Mouse (Mus musculus) kidney, adult 18-20 months (tissue): ENCODE data around the gene Slc39a13.

Experiments used
- DNase-seq: peaks from one replicate; pipeline ENCODE4 v3.0.0; 2021

Gene Slc39a13

DNA sequence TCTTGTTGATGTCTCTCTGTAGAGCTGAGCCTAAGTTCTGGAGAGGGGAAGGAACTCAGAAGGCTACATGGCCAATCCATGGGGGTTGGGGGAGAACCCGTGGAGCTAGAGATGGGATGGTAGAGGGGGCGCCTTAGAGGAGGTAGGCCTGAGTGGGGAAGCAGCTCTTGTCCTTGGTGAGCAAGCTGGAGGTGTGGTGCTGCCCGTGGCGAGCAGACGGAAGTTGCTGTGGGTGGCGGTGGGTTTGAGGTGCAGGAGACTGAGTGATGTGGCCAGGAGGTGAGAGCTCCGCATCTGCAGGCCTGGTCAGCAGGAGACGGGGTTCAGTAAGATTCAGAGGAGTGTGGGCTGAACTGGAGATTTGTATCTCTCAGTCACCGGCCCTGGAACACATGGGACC is 17.2 kb upstream of the Slc39a13 start:
- DNase-seq: no peak

DNA sequence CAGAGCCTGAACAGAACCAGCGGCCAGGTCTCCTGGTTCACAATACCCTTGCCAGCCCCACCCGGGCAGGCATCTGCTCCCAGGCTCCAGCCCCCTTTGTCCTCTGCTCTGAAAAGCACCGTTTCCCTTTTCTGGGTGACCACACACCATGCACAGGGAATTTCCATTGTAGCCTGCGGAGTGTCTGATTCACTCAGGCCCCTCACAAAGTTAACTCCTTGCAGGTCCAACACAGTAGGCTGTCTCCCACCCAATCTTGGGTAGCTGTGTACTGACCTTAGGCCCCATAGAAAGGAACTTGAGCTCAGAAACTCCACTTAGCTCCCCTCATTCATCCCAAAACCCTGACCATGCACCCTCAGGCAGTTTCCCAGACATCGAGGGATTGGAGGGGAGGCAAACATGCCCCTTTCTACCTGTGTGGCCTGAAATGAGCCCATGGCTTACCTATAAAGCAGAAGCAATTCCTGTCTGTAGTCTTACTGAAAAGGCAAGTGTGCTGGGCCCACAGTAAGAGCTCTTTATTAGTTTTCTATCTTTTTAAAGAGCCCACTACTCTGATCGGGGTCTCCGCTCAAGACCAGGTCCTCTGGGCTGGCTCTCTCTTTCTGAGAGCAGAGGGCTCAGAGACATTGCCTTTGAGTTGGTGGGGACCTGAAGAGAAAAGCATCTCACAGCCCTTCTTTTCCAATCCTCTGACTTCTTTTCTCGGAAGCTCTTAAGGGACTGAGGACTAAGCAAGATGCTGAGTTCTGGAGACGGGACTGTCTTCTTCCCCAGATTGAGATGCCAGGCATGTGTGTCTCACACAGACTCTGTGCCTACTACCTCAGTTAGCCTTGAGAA is 16.4 kb upstream of the Slc39a13 start:
- DNase-seq: no peak

DNA sequence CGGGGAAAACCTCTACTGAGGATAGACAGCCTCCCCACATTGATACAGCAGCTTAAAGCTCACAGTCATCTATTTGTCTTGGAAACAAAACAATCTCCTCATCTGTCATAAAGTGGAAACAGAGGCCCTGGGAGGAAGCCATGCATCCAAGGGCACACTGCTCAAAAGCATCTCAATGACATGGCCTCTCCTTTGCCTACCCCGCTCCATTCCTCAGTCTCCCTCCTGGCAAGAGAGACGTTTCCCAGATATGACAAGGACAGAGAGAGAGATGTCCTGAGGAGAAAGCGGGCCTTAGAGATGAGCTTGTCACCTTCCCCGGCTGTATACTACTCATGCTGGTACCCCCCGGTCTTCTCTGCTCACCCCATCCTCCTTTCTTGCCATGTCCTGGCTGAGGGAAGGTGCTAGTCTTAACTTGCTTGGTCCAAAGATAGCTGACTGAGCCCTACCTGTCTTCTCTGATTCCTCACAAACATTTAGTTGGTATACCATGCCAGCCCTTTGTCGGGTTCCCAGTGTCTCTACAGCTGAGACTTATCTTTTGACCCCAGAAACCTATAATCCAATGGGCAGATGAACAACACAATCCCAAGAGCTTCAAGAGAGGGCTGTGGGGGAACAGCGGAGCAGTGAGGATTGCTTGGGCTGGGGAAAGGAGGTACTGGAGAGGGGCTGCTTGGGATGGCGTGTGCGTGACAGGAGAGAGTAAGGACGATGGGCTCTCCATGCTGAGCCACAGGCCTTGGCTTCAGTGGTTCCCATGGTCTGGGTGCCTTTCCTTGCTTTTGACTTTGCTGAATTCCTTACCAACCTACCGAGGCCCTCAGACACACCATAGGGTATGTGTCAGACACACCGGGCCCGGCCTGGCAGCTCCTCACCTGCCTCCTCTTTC is 15.5 kb upstream of the Slc39a13 start:
- DNase-seq: no peak

DNA sequence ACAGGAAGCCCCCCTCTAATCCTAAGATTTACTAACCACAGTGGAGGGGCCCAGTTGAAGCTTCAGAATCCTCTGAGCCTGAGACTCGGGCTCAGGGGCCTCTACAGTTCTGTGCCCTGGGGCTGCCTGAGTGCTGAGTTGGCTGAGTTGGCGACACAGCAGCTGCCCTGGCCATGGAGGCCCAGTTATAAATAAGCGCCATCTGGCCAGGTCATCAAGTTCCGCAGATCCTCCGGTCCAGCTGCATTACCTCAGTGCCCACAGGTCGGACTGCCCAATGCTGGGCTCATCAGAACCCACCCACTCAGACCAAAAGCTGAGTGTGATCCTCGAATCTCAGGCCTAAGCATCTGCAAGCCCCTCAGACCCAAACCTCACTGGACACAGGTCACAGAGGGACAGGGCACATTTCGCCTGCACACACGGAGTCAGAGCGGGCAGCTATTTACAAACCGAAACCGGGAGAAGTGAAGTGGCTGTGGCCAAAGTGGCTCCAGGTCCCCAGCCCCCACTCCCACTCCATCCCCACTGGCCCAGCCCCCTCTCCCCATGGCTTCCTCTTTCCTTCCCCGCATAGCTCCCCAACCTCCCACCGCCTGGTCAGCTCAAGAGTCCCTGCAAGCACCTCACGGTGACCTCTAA is 14.1 kb upstream of the Slc39a13 start:
- DNase-seq: no peak

DNA sequence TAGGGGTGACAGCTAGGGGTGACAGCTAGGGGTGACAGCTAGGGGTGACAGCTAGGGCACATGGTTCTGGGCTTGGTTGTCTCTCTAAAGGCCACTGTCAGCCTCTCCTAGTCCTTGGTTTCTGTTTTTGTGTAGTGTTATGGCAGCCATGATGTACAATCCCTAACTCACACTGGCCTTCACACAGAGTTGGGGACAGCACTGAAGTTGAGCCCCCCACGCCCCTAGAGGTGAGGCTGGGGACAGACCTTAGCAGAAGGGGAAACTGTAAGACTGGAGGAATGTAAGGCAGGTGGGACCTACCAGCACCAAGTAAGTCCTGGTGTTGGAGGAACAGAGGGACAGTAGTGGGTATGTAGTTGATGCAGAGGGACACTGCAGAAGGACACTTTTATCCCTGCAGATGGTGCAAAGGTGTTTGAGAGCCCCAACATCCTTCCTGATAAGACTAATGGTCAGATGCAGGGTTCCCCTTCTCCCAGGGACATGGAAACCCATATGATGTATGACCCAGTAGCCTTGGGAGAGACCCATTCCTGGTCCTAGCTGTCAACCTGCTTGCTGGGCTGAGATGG is 13.2 kb upstream of the Slc39a13 start:
- DNase-seq: no peak

DNA sequence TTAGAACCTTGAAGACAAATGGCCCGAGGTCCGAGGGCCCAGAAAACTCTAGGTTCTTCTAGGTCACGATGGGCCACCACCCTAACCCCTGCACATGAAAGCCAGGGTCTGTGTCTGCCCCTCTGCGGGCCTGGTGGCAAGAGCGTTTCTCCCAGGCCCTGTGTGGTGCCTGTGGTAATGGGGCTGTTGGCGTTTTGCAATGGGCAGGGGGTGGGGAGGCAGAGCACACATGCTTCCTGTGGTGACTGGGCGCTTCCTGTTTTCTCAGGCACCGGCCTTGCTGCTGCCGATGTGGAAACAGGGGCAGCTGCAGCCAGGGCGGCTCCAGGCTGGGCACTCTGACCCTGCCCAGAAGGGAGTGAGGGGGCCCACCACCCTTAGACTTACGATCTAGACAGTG is 12.6 kb upstream of the Slc39a13 start:
- DNase-seq: no peak

DNA sequence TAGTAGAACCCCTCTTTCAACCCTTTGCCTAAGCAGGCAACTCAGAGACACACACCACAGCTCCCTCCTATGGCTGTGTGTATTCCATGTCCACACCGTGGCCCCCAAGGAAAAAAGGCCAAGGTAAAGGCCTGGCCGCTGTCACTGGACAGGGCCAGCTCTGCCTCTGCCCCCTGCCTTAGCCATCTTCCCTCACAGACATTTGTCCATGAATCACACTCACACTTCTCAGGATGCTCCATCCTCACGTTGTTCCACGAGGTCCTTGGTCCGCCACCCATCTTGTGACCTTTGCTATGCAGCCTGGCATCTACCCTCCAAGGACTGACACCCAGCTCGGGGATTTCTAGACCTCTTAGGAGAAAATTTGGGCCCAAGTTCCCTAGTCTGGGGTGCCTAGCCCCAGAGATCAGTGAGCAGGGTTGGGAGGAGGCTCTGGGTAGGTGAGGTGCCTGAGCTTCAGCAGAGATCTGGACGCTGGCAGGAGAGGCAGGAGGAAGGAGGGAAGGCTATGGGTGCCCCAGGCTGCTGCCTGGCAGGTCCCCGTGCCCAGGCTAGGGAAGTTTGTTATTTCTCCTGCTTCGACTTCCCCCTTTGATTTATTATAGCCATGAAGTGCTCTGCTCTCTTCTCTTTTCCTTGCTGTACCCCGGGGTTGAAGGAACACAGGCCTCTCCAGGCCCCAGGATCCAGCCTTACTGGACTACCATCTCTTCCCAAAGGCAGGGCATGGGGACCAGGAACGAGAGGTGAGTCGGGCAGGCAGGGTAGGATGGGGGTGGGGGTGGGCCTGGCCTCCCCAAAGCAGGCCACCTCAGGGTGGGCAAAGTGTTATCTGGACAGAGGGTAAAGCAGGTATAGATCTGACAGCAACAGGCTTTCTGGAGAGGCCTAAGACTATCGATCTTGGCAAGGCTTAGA is 11.8 kb upstream of the Slc39a13 start, which contains the start of gene Spi1:
TSS of gene Spi1 (plus strand) at position 616 of the 921 bp plus-strand sequence.
- no peak for DNase-seq

DNA sequence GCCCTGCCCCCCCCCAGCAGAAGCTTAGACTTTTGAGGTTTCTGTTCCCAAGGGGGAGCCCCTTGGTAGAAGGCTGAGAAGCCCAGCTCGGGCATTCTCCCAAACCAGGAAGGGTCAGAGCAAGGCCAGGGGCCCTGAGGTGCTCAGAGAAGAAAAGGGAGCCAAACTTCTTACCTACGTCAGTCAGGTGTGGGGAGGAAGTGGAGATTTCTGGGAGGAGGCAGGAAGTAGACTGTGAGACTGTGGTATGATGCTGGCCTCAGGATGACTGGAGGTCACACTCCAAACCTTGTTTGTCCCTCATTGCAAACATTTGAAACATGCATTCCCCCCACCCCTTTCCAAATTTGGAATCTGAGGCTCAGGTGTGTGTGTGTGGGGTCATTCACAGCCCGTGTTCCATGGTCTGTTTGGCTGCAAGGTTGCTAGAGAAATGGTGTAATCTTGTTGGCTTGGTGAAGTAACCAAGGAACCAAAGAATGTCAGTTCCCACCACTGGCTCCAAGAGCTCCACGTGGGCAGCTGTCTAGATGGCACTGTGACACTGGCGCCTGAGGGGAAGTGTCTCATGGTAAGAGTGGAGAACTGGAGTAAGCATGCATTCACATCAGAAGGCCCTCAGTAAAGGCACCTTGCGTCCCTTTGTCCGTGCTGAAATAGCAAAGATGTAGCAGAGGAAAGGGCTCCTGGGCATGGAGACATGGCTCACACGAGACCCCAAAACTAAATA is 10.7 kb upstream of the Slc39a13 start:
- DNase-seq: no peak

DNA sequence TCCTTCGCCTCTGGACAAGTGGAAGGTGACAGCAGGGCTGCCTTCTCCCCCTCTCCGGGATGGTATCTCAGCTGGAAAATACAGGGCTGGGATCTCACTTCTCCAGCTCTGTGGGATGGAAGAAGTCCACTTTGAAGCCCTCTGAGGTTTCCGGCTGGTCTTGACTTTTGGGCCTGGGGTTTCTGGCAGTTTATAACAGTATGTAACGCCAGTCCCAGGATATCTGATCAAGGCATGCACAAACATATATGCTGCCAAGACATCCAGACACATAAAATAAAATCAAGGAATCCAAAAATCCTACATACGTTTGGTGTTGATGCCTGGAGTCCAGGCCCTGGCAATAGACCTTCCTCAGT is 8.8 kb upstream of the Slc39a13 start:
- DNase-seq: no peak

DNA sequence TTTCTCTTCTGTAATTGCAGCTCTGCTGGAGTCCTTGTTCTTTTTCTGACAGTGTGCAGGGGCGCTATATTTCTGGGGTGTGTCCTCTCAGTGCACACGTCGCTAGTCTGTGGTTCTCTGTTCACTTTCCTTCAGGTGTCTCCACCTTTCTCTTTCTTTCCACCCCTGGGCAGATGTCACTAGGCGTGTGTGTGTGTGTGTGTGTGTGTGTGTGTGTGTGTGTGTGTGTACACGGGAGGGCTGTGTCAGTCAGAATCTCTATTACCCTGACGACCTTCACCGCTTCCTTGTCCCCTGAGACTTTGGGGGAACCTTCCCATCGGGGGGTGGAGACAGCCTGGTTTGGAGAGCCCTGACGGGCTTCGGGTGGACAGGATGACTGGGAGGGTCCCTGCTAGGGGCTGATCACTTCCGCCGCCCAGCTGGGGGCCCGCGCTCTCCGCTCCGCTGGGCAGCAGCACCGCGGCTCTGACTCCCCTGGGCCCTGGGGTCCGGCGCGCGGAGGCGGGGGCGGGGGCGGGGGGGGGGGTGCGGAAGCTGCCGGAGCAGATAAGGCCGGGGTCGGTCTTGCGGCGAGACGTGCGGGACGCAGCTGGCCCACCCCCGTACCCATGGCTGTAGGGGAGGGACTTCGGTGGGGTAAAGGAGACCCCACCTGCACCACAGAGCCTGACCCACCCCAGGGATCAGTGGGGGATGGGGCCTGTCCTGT is 8.3 kb upstream of the Slc39a13 start:
- no peak for DNase-seq

DNA sequence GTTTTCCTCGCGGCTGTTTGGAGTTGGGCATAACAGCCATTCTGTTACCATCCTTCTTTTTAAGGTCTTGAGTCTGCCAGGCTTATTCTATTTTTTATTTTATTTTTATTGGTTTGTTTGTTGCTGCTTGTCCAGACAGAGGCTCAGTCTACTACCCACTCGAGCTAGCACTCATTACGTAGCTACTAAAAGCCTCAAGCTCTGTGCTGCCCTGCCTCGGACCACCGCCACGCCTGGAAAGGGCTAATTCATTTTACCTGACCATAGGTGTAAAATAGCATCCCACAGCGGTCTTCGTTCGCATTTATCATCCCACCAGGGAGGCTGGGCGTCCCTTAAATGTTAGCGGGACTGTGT is 7.7 kb upstream of the Slc39a13 start:
- no peak for DNase-seq

DNA sequence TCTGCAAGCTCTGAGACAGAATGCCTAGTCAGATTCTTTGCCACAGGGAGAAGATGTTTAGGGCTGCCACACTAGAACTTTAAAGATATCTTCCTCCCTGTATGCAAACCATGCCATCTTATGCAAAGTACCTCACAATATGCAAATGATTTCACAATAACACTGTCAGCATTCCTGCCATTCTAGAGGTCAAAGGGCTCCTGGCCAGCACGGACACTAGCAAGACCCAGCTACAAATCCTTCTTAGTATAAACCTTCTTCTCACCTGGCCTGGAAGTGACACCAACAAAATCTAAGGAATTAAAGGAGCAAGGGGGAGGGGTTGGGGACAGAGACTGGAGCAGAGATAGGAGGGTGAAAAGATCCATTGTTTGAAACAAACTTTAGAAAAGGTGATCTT is 1.9 kb upstream of the Slc39a13 start:
- DNase-seq: no peak

DNA sequence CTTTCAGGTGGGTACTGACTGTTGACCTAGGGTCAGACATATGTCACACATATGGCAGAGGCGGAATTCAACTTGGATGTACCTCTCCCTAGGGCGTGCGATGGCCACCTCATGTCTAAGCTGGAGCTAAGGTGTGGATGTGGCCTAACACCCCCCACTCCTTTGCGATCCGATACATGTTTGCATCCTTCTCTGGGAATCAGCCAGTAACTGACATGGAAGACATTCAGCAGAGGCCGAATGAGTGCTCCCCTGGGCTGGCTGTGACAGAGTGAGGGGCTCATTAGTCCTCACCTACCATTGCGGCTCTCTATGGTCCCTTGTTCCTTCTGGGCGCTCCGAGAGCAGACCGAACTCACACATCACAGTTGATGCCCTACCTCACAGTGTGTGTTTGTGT is 842 bp upstream of the Slc39a13 start:
- DNase-seq: no peak

DNA sequence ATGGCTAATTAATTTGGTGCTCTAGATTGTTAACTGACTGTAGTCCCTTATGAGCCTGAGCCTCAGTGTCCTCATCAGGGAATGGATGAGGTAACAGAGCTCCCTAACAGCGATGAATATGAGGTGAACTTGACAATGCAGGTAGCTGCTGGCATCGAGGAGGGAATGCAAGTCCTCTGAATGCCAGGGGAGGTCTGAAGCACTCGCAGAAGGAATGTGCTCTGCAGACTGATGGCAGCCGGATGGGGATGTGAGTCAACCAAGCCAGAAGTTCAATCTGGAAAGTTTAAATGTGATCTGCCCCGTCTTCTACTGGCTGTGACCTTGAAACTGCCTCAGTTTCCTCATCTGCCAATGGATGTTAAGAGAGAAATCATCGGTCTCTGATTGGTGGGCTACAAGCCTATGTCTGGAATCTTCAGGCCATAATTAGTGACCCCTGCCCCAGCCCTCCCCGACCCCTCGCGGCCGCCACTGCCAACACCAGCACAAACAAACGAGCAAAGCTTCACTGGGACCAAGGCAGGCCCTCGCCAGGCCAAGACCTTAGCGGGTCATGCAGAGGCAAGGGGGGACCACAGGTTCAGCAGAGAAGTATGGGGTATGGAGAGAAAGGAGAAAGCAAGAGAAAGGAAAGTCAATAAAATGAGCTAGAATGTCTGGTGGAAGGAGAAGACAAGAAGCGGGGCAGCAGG is 764 bp downstream of the Slc39a13 start:
- peak; percentile 42 for DNase-seq

DNA sequence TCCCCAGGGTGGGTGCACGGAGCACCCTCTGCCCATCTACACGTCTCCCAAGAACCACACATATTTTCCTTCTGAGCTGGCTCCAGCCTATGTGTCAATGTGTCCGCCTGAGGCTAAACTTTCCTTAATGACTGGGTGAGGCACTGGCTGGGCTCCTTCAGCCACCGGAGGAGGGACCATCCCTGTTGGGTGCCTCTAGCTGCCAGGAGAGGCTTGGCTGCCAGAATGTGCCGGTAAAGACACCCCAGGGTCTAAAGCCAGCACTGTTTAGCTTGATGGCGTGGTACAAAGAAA is 1.4 kb downstream of the Slc39a13 start:
- no peak for DNase-seq

DNA sequence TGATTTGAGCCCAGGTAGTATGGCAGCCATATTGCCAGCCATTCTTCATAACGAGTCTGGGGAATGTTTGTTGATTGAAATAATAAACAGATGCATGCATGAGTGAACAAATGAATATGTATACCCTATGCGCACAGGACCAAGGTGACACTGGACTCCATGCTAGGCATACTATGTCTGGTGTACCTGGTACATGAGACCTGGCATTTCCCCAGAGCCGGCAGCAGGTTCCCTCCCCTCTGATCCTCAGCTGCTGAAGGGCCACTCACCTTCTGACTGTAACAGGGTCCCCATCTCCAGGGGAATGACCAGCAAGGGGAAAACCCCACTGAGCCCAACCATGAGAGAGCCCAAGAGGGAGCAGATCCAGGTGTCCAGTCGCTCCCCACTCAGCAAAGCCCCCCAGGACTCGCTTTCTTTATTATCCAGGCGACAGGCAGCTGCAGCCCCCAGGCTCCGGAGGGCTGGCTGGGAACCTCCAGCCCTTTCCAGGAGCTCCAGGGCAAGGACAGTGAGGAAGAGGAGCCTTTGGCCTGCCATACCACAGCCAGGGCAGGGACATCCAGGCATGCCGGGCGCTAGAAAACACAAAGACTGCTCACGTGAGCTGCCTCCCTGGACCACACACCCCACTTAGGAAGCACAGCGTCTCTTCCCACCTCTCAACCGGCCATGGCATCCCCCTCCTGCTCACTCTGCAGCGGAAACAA is 1.9 kb downstream of the Slc39a13 start:
- DNase-seq: no peak

DNA sequence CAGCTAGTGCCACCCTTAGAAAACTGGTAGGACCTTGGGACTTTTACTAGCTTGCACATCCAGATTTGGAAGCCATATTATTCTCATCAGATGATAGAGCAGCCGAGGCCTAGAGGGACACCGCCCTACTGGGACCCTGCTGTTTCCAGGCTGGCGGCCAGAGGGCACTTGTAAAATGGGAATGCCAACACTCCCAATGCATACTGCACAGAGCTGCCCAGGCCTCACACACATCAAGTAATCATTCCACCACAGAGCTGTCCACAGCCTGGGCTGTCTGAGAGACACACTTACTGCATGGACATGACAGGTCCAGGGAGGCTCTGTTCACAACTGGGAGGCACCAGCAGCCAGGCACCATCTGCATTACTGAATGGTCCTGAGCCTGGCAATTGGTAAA is 3.8 kb downstream of the Slc39a13 start:
- no peak for DNase-seq

DNA sequence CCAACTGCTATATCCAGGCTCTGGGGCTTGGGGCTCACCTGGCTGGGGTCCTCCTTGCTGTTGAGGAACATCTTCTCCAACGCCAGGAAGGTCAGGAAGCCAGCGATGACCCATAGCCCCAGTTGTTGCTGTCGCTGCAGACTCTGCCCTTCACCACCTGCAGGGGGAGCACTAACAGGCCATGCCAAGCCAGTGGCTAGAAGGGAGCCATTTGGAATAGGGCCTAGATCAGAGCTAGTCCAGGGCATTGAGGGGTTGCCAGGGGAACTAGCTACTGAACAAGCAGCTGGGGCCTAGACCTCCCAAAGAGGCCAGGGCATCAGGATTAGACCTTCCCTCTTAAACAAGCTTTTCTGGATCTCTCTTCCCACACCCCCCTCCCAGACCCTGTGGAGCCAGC is 4.7 kb downstream of the Slc39a13 start:
- peak; percentile 53 for DNase-seq

DNA sequence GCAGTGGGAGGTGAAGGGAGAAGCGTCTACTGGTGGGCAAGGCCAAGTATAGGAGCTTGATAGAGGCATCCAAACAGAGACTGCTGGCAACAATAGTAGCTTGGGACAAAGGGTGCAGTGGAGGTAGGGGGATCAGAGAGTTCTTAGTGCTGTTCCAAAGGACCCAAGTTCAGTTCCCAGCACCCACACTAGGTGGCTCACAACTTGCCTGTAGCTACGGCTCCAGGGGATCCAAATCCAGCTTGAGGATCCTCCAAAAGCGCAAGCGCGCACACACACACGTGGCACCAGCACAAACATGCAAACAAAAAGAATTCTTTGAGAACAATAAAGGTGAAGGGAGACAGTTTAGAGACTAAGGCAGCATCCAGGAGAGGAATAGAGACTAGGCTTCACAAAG is 6.0 kb downstream of the Slc39a13 start:
- no peak for DNase-seq
